Mouse (Mus musculus): ENCODE results near the gene Slc25a16.
"Not testable (repeated sequence)": the region's sequence is repeated elsewhere in the genome, so short reads cannot be mapped to it uniquely, and the experiment has no call there.

- TF ChIP-seq EP300, CTCF (IDR thresholded peaks at IDR 0.05; ENCODE audit: low read depth): not testable (repeated sequence)
Measured at GRCm38 (mm10) chr10:62908896-62909295, 11.5 kb upstream of the Slc25a16 start, which contains the start of gene Tet1.

Data from heart, postnatal 0 days (tissue).